Mouse (Mus musculus): ENCODE results near the gene Pcsk1n. TPM values are rescaled to one million over a fixed set of nuclear protein-coding genes. Genes with fewer than 3 reads are reported as not detected.
"Not testable (repeated sequence)": the region's sequence is repeated elsewhere in the genome, so short reads cannot be mapped to it uniquely, and the experiment has no call there.

The Pcsk1n gene
- polyA plus RNA-seq, 1 experiment from 2014 or later: 23.4 TPM

- no peaks in the 10 kb centered on the region for H3K9me3 ChIP-seq (ENCODE audit: control insufficient read depth, low read length)
- ATAC-seq (replicated peaks; ENCODE audit: low FRiP score) (peak; percentile 99), DNase-seq (ENCODE audit: low spot score) (peak; percentile 87)
- H3K4me1 ChIP-seq (replicated peaks; ENCODE audit: control insufficient read depth, insufficient read depth, low read length): no peaks in the 10 kb centered on the region; the same call in 1 of the 2 replicates
- peak within 1 kb of the TSS; percentile 50 for H3K4me3 ChIP-seq (ENCODE audit: low read depth, low read length)
- H3K9ac ChIP-seq (ENCODE audit: low read length): peak within 1 kb of the TSS; percentile 58
- no peaks in the 10 kb centered on the region for H3K27me3 ChIP-seq (ENCODE audit: control insufficient read depth, insufficient read depth, low read length)
- H3K27ac ChIP-seq (ENCODE audit: low read depth, low read length): peak within 1 kb of the TSS; percentile 78
- WGBS: 17% methylated on average over 62 of the region's 62 CpGs
- peak within 1 kb of the TSS; percentile 51 for H3K4me2 ChIP-seq (ENCODE audit: low read depth, low read length, severe bottlenecking)
- no peaks in the 10 kb centered on the region for H3K36me3 ChIP-seq (ENCODE audit: control insufficient read depth, insufficient read depth, low read length)
These were observed 20.4 kb upstream of the Pcsk1n start, which contains the start of the genes Pqbp1 and Timm17b for GRCm38 (mm10) chrX:7898880-7899874. Pqbp1 (minus strand) TSS chrX:7899269. Timm17b (plus strand) TSS chrX:7899357.

DNA sequence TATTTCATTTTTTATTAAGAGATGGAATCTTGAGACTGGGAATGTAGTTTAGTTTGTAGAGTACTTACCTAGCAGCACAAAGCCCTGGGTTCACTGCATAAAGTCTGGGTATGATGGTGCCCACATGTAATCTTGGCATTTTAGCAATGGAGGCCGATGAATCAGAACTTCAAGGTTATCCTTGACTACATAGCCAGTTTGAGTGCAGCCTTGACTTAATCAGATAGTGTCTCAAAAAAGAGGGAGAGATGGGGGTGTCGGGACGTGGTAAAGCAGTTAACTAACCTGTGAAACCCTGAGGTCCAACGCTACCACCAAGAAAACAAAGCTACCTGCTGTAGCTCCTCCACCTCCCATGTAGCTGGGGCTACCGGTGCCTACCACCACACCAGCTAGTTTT is 15.2 kb upstream of the Pcsk1n start:
- no peak for DNase-seq (ENCODE audit: low spot score)
- 95% methylated on average over 5 of the region's 5 CpGs for WGBS
- Histone ChIP-seq H3K9me3 (ENCODE audit: control insufficient read depth, low read length) (no peaks in the 10 kb centered on the region), H3K36me3 (ENCODE audit: control insufficient read depth, insufficient read depth, low read length) (no peaks in the 10 kb centered on the region), H3K27ac (ENCODE audit: low read depth, low read length) (no peak overlapping the region), H3K27me3 (ENCODE audit: control insufficient read depth, insufficient read depth, low read length) (no peaks in the 10 kb centered on the region), H3K4me1 (replicated peaks; ENCODE audit: control insufficient read depth, insufficient read depth, low read length) (no peaks in the 10 kb centered on the region), H3K4me2 (ENCODE audit: low read depth, low read length, severe bottlenecking) (no peak overlapping the region), H3K9ac (ENCODE audit: low read length) (no peak overlapping the region), H3K4me3 (ENCODE audit: low read depth, low read length) (no peak overlapping the region)
- ATAC-seq (replicated peaks; ENCODE audit: low FRiP score): no peak

GRCm38 (mm10) chrX:7907735-7908134 is 11.9 kb upstream of the Pcsk1n start, which contains the start of gene Gm10491:
Gm10491 (minus strand) TSS chrX:7907835.
- Histone ChIP-seq H3K4me3 (ENCODE audit: low read depth, low read length) (no peak within 1 kb of the TSS), H3K4me1 (replicated peaks; ENCODE audit: control insufficient read depth, insufficient read depth, low read length) (no peaks in the 10 kb centered on the region), H3K9me3 (ENCODE audit: control insufficient read depth, low read length) (no peaks in the 10 kb centered on the region), H3K27ac (ENCODE audit: low read depth, low read length) (no peak within 1 kb of the TSS), H3K4me2 (ENCODE audit: low read depth, low read length, severe bottlenecking) (no peak within 1 kb of the TSS), H3K36me3 (ENCODE audit: control insufficient read depth, insufficient read depth, low read length) (no peaks in the 10 kb centered on the region), H3K9ac (ENCODE audit: low read length) (no peak within 1 kb of the TSS), H3K27me3 (ENCODE audit: control insufficient read depth, insufficient read depth, low read length) (no peaks in the 10 kb centered on the region)
- DNase-seq (ENCODE audit: low spot score): no peak
- 90% methylated on average over 5 of the region's 5 CpGs for WGBS
- ATAC-seq (replicated peaks; ENCODE audit: low FRiP score): no peak

DNA sequence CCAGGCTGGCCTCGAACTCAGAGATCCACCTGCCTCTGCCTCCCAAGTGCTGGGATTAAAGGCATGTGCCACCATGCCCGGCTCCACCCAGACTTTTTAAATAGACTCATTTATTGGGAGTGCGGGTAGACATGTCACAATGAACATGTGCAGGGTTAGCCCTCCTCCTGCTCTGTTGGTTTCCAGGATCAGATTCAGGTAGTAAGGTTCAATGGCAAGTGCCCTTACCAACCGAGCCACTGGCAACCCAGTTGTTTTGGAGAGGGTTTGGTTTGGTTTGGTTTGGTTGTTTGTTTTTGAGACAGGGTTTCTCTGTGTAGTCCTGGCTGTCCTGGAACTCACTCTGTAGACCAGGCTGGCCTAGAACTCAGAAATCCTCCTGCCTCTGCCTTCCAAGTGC is 10.4 kb upstream of the Pcsk1n start, which contains the start of gene Gm10490:
Gene Gm10490 (plus strand): TSS at position 301 of the 400 bp plus-strand sequence.
- 90% methylated on average over 4 of the region's 4 CpGs for WGBS
- H3K9ac ChIP-seq (ENCODE audit: low read length); H3K36me3 ChIP-seq (ENCODE audit: control insufficient read depth, insufficient read depth, low read length); H3K9me3 ChIP-seq (ENCODE audit: control insufficient read depth, low read length); H3K4me1 ChIP-seq (replicated peaks; ENCODE audit: control insufficient read depth, insufficient read depth, low read length); H3K27me3 ChIP-seq (ENCODE audit: control insufficient read depth, insufficient read depth, low read length); ATAC-seq (replicated peaks; ENCODE audit: low FRiP score); H3K4me3 ChIP-seq (ENCODE audit: low read depth, low read length); H3K4me2 ChIP-seq (ENCODE audit: low read depth, low read length, severe bottlenecking); DNase-seq (ENCODE audit: low spot score); H3K27ac ChIP-seq (ENCODE audit: low read depth, low read length): not testable (repeated sequence)

- no peaks in the 10 kb centered on the region for H3K36me3 ChIP-seq (ENCODE audit: control insufficient read depth, insufficient read depth, low read length)
- H3K27me3 ChIP-seq (ENCODE audit: control insufficient read depth, insufficient read depth, low read length): no peaks in the 10 kb centered on the region
- 36% methylated on average over 6 of the region's 6 CpGs for WGBS
- H3K27ac ChIP-seq (ENCODE audit: low read depth, low read length): no peak overlapping the region
- H3K4me2 ChIP-seq (ENCODE audit: low read depth, low read length, severe bottlenecking): no peak overlapping the region
- H3K9ac ChIP-seq (ENCODE audit: low read length): no peak overlapping the region
- ATAC-seq (replicated peaks; ENCODE audit: low FRiP score) (no peak), DNase-seq (ENCODE audit: low spot score) (no peak)
- no peaks in the 10 kb centered on the region for H3K4me1 ChIP-seq (replicated peaks; ENCODE audit: control insufficient read depth, insufficient read depth, low read length)
- H3K9me3 ChIP-seq (ENCODE audit: control insufficient read depth, low read length): no peaks in the 10 kb centered on the region
- H3K4me3 ChIP-seq (ENCODE audit: low read depth, low read length): no peak overlapping the region
These were observed 9.1 kb upstream of the Pcsk1n start for GRCm38 (mm10) chrX:7910473-7910872.

DNA sequence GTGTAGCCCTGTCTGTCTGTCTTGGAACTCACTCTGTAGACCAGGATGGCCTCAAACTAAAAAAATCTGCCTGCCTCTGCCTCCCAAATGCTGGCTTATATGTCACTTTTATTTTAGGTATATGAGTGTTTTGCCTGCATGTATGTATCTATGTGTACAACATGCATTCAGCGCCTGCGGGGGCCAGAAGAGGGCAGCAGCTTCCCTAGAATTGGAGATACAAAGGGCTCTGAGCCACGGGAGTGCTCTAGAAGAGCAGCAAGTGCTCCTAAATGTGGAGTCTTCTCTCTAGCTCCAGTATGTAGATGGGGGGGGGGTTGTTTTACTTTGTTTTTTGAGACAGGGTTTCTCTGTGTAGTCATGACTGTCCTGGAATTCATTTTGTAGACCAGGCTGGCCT is 4.0 kb upstream of the Pcsk1n start:
- H3K27ac ChIP-seq (ENCODE audit: low read depth, low read length); H3K4me2 ChIP-seq (ENCODE audit: low read depth, low read length, severe bottlenecking); DNase-seq (ENCODE audit: low spot score); H3K9ac ChIP-seq (ENCODE audit: low read length); H3K36me3 ChIP-seq (ENCODE audit: control insufficient read depth, insufficient read depth, low read length); H3K4me3 ChIP-seq (ENCODE audit: low read depth, low read length); ATAC-seq (replicated peaks; ENCODE audit: low FRiP score); H3K4me1 ChIP-seq (replicated peaks; ENCODE audit: control insufficient read depth, insufficient read depth, low read length); H3K9me3 ChIP-seq (ENCODE audit: control insufficient read depth, low read length); H3K27me3 ChIP-seq (ENCODE audit: control insufficient read depth, insufficient read depth, low read length): not testable (repeated sequence)
- 33% methylated on average over 3 of the region's 3 CpGs for WGBS

- not testable (repeated sequence) for H3K4me1 ChIP-seq (replicated peaks; ENCODE audit: control insufficient read depth, insufficient read depth, low read length); H3K4me3 ChIP-seq (ENCODE audit: low read depth, low read length); H3K36me3 ChIP-seq (ENCODE audit: control insufficient read depth, insufficient read depth, low read length); H3K27me3 ChIP-seq (ENCODE audit: control insufficient read depth, insufficient read depth, low read length); H3K9me3 ChIP-seq (ENCODE audit: control insufficient read depth, low read length); H3K27ac ChIP-seq (ENCODE audit: low read depth, low read length); ATAC-seq (replicated peaks; ENCODE audit: low FRiP score); H3K9ac ChIP-seq (ENCODE audit: low read length); H3K4me2 ChIP-seq (ENCODE audit: low read depth, low read length, severe bottlenecking); DNase-seq (ENCODE audit: low spot score)
- WGBS: 78% methylated on average over 6 of the region's 6 CpGs
These were observed 1.7 kb upstream of the Pcsk1n start for GRCm38 (mm10) chrX:7917960-7918359.

DNA sequence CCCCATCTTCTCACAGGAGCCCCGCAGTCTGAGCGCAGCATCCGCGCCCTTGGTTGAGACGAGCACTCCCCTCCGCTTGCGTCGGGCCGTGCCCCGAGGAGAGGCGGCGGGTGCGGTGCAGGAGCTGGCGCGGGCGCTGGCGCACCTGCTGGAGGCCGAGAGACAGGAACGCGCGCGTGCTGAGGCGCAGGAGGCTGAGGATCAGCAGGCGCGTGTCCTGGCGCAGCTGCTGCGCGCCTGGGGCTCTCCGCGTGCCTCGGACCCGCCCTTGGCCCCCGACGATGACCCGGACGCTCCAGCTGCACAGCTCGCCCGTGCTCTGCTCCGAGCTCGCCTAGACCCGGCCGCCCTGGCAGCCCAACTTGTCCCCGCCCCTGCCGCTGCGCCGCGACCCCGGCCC is 2.4 kb downstream of the Pcsk1n start:
- H3K36me3 ChIP-seq (ENCODE audit: control insufficient read depth, insufficient read depth, low read length): no peaks in the 10 kb centered on the region
- H3K27me3 ChIP-seq (ENCODE audit: control insufficient read depth, insufficient read depth, low read length): peaks cover 9% of the 10 kb centered on the region
- WGBS: 18% methylated on average over 47 of the region's 48 CpGs
- peak overlapping the region; percentile 32; the same call in 1 of the 2 replicates for H3K9ac ChIP-seq (ENCODE audit: low read length)
- ATAC-seq (replicated peaks; ENCODE audit: low FRiP score) (peak; percentile 25), DNase-seq (ENCODE audit: low spot score) (peak; percentile 58)
- H3K4me2 ChIP-seq (ENCODE audit: low read depth, low read length, severe bottlenecking): peak overlapping the region; percentile 48
- H3K4me3 ChIP-seq (ENCODE audit: low read depth, low read length): peak overlapping the region; percentile 26
- no peaks in the 10 kb centered on the region for H3K9me3 ChIP-seq (ENCODE audit: control insufficient read depth, low read length)
- H3K27ac ChIP-seq (ENCODE audit: low read depth, low read length): no peak overlapping the region
- no peaks in the 10 kb centered on the region for H3K4me1 ChIP-seq (replicated peaks; ENCODE audit: control insufficient read depth, insufficient read depth, low read length)

All from forebrain, embryonic 11.5 days (tissue).